Mouse (Mus musculus) bone marrow macrophage, adult 2 months (primary cell): ENCODE measurements around the gene Ifit1bl2. TPM values are rescaled to one million over a fixed set of nuclear protein-coding genes. Genes with fewer than 3 reads are reported as not detected.
"Not testable (repeated sequence)": the region's sequence is repeated elsewhere in the genome, so short reads cannot be mapped to it uniquely, and the experiment has no call there.

Experiments used
- H3K27ac ChIP-seq: 2 replicates; pipeline ENCODE4 v1.5.1; 2012; ENCODE audit warnings: low read depth, low read length; ENCODE audit not compliant: insufficient read depth
- H3K4me1 ChIP-seq: 2 replicates; pipeline ENCODE4 v1.6.1; 2012; ENCODE audit warnings: low read length; ENCODE audit not compliant: control insufficient read depth, insufficient read depth
- H3K4me3 ChIP-seq: 2 replicates; pipeline ENCODE4 v1.5.1; 2012; ENCODE audit warnings: mild to moderate bottlenecking, low read length, moderate library complexity; ENCODE audit not compliant: insufficient read depth
- CTCF ChIP-seq: IDR thresholded peaks from 2 replicates; pipeline ENCODE4 v1.5.1; 2012; ENCODE audit warnings: low read depth, mild to moderate bottlenecking, low read length, moderate library complexity
- POLR2A ChIP-seq: IDR thresholded peaks from 2 replicates; pipeline ENCODE4 v1.6.1; 2012; ENCODE audit warnings: mild to moderate bottlenecking, low read depth, low read length, borderline replicate concordance
- polyA plus RNA-seq: library from polyadenylated mRNA; stranded (reverse); fragments of >200 nt; gene quantifications from 2 replicates; pipeline ENCODE4 v1.2.4, GENCODE M21; 2012; ENCODE audit not compliant: missing spikeins, insufficient read depth, insufficient read length

The Ifit1bl2 gene
- polyA plus RNA-seq, 1 experiment: 0.25 TPM

- H3K27ac ChIP-seq: no peak overlapping the region
- no peak for TF ChIP-seq POLR2A
- H3K4me3 ChIP-seq: no peak overlapping the region
- H3K4me1 ChIP-seq: no peaks in the 10 kb centered on the region
Measured at GRCm38 (mm10) chr19:34623781-34624180, 16.8 kb downstream of the Ifit1bl2 start.

GRCm38 (mm10) chr19:34620871-34621270, 19.7 kb downstream of the Ifit1bl2 start:
- no peaks in the 10 kb centered on the region for H3K4me1 ChIP-seq
- H3K27ac ChIP-seq: no peak overlapping the region
- TF ChIP-seq CTCF (no peak), POLR2A (no peak)
- H3K4me3 ChIP-seq: no peak overlapping the region

- not testable (repeated sequence) for H3K4me1 ChIP-seq, H3K4me3 ChIP-seq, H3K27ac ChIP-seq
Measured at GRCm38 (mm10) chr19:34612243-34613001, 28.1 kb downstream of the Ifit1bl2 start.

GRCm38 (mm10) chr19:34610118-34610517, 30.4 kb downstream of the Ifit1bl2 start:
- H3K27ac ChIP-seq, H3K4me1 ChIP-seq, H3K4me3 ChIP-seq: not testable (repeated sequence)

- H3K4me1 ChIP-seq: not testable (repeated sequence)
- peak within 1 kb of the TSS; percentile 20; the same call in 1 of the 2 replicates for H3K4me3 ChIP-seq
- H3K27ac ChIP-seq: peak within 1 kb of the TSS; percentile 54
Measured at GRCm38 (mm10) chr19:34607237-34608051, 33.1 kb downstream of the Ifit1bl2 start, which contains the start of gene Ifit3b. TSS of gene Ifit3b (plus strand) at chr19:34607970.

- TF ChIP-seq CTCF: no peak
- TF ChIP-seq POLR2A: no peak
- Histone ChIP-seq H3K4me1 (peaks cover 12% of the 10 kb centered on the region), H3K4me3 (no peak overlapping the region), H3K27ac (no peak overlapping the region)
Measured at GRCm38 (mm10) chr19:34605472-34605871, 35.1 kb downstream of the Ifit1bl2 start.

GRCm38 (mm10) chr19:34601888-34602287, 38.7 kb downstream of the Ifit1bl2 start, which contains the start of gene Ifit1bl1:
TSS of gene Ifit1bl1 (minus strand) at chr19:34601956.
- peak within 1 kb of the TSS; percentile 17 for H3K27ac ChIP-seq
- H3K4me1 ChIP-seq: peaks cover 12% of the 10 kb centered on the region

GRCm38 (mm10) chr19:34599250-34599649, 41.3 kb downstream of the Ifit1bl2 start:
- peaks cover 14% of the 10 kb centered on the region for H3K4me1 ChIP-seq
- H3K4me3 ChIP-seq, H3K27ac ChIP-seq: not testable (repeated sequence)

More at GRCm38 (mm10) chr19:34601888-34602287, 38.7 kb downstream of the Ifit1bl2 start, which contains the start of gene Ifit1bl1:
- H3K4me3 ChIP-seq: not testable (repeated sequence)

GRCm38 (mm10) chr19:34598341-34598740, 42.2 kb downstream of the Ifit1bl2 start:
- TF ChIP-seq POLR2A: no peak
- no peak for TF ChIP-seq CTCF
- Histone ChIP-seq H3K4me3 (no peak overlapping the region), H3K4me1 (peaks cover 14% of the 10 kb centered on the region), H3K27ac (no peak overlapping the region)

GRCm38 (mm10) chr19:34596811-34597210, 43.7 kb downstream of the Ifit1bl2 start:
- H3K27ac ChIP-seq: no peak overlapping the region
- H3K4me3 ChIP-seq: no peak overlapping the region
- peaks cover 6% of the 10 kb centered on the region; the same call in 1 of the 2 replicates for H3K4me1 ChIP-seq
- TF ChIP-seq POLR2A (no peak), CTCF (no peak)

GRCm38 (mm10) chr19:34594523-34594922, 46.0 kb downstream of the Ifit1bl2 start:
- not testable (repeated sequence) for H3K4me1 ChIP-seq, H3K4me3 ChIP-seq

More at GRCm38 (mm10) chr19:34594523-34594922, 46.0 kb downstream of the Ifit1bl2 start:
- H3K27ac ChIP-seq: not testable (repeated sequence)
